Mouse (Mus musculus): ENCODE data around the gene Prkd2. TPM values are rescaled to one million over a fixed set of nuclear protein-coding genes. Genes with fewer than 3 reads are reported as not detected.

Gene Prkd2
- total RNA-seq, 2 experiments from 2014 or later, result 6.3 to 12.0 TPM

- no peak for DNase-seq (ENCODE audit: extremely low spot score in 1 of 2, low spot score in 2 of 2)
- H3K27ac ChIP-seq, result peak overlapping the region; percentile 62
- intact Hi-C loops (cut with DNase I), result no loop called here
- H3K4me3 ChIP-seq, result no peak overlapping the region
- no peak for TF ChIP-seq CTCF (IDR thresholded peaks at IDR 0.05)
These were observed 15.4 kb upstream of the Prkd2 start for GRCm38 (mm10) chr7:16827274-16827673.

- TF ChIP-seq CTCF (IDR thresholded peaks at IDR 0.05), result no peak
- DNase-seq (ENCODE audit: extremely low spot score in 1 of 2, low spot score in 2 of 2), result no peak
- Histone ChIP-seq H3K27ac (no peak overlapping the region), H3K4me3 (no peak overlapping the region)
- intact Hi-C loops (cut with DNase I), result no loop called here
These were observed 12.3 kb upstream of the Prkd2 start for GRCm38 (mm10) chr7:16830449-16830848.

- no peak overlapping the region for H3K27ac ChIP-seq
- H3K4me3 ChIP-seq, result no peak overlapping the region
- TF ChIP-seq CTCF (IDR thresholded peaks at IDR 0.05), result no peak
- intact Hi-C loops (cut with DNase I), result no loop called here
- DNase-seq (ENCODE audit: extremely low spot score in 1 of 2, low spot score in 2 of 2), result no peak
These were observed 4.5 kb upstream of the Prkd2 start for GRCm38 (mm10) chr7:16837916-16838803.

- H3K27ac ChIP-seq, result no peak overlapping the region
- intact Hi-C loops (cut with DNase I), result no loop called here
- H3K4me3 ChIP-seq, result no peak overlapping the region
- no peak for TF ChIP-seq CTCF (IDR thresholded peaks at IDR 0.05)
- peak in 1 of 2 experiments; percentile 19 for DNase-seq (ENCODE audit: extremely low spot score in 1 of 2, low spot score in 2 of 2)
These were observed 3.8 kb upstream of the Prkd2 start for GRCm38 (mm10) chr7:16838804-16839426.

- intact Hi-C loops (cut with DNase I), result no loop called here
- no peak for TF ChIP-seq CTCF (IDR thresholded peaks at IDR 0.05)
- Histone ChIP-seq H3K27ac (no peak overlapping the region), H3K4me3 (no peak overlapping the region)
- no peak for DNase-seq (ENCODE audit: extremely low spot score in 1 of 2, low spot score in 2 of 2)
These were observed 3.1 kb upstream of the Prkd2 start for GRCm38 (mm10) chr7:16839427-16840108.

DNA sequence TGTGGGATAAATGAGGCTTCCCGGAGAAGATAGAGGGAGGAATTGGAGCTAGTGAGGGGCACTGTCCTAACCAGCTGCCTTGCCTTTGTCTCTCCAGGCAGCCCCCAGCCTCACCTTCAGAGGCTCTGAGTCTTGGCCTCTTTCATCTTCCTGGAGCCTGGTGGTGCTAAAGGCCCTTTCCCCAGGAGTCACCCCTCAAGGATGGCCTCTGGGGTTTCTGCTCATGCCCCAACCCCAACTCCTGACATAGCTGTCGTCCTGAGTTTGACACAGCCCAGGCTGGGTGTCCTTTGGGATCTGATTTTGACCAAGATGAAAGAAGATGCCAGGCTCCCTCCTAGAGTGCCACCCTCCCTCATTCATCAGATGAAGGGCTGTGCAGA is 2.6 kb upstream of the Prkd2 start:
- Histone ChIP-seq H3K4me3 (no peak overlapping the region), H3K27ac (no peak overlapping the region)
- TF ChIP-seq CTCF (IDR thresholded peaks at IDR 0.05), result no peak
- intact Hi-C loops (cut with DNase I), result no loop called here
- DNase-seq (ENCODE audit: extremely low spot score in 1 of 2, low spot score in 2 of 2), result peak in 1 of 2 experiments; percentile 10

DNA sequence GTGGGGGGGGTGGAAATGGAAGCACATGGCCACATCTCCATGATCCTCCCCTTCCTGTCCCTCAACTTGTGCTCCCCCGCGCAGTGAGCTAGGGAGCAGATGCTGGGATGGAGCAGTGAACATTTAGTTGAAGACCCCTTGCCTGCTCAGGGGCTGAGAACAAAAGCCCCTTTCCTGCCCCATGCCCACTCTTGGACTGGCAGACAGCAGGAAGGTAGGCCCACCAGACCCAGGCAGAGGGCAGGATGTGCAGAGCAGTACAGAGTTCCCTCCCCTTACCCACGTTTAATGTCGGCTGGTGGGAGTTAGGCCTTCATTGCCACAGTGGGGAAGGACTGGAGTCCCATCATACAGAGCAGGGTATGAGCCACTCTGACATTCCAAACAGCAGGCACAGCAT is 1.6 kb upstream of the Prkd2 start:
- peak overlapping the region; percentile 19; the same call in 1 of the 2 replicates for H3K27ac ChIP-seq
- H3K4me3 ChIP-seq, result no peak overlapping the region
- intact Hi-C loops (cut with DNase I), result no loop called here
- TF ChIP-seq CTCF (IDR thresholded peaks at IDR 0.05), result no peak
- DNase-seq (ENCODE audit: extremely low spot score in 1 of 2, low spot score in 2 of 2), result peak in 1 of 2 experiments; percentile 10

DNA sequence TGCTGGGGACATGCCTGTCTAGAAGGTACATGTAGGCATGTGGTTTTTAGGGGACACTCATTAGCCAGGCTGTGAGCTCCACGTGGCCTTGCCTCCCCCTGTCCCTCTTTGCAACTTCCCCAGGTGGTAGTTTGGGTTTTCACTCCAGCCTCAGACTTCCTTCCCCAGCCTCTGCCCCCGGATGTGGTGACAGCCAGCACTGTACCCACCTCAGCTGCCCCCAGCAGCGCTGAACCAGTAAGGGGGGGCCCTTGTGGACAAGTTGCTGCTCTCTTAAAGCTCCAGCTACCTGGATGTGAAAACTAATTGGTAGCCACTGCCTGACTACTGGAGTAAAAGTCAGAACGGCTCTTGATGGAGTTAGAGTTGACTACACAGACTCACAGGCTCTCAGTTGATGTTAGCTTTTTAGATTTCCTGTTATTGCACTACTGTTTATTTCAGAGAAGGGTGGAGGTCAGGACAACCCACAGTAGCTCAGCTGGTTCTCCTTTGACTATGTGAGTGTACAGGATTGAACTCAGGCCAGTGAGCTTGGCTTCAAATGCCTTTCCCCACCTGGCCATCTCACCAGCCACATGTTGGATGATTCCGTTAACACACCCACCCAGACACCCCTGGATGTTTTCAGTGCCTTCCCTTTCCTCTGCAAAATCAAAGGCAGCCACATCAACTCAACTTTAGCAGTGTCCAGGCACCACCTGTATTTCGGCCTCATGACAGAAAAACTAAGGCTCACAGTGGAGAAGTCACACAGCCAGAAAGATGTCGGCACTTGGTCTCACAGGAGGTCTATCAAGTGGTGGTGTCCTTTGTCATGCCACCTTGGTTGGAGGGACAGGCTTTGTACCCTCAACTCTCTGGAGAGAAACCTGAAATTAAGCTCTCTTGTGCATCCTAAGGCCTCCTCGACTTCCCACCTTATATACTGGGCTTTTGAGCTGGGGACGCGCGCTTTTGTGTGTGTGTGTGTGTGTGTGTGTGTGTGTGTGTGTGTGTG is 841 bp upstream of the Prkd2 start:
- peak in 1 of 2 experiments; percentile 9 for DNase-seq (ENCODE audit: extremely low spot score in 1 of 2, low spot score in 2 of 2)
- Histone ChIP-seq H3K27ac (peak overlapping the region; percentile 57; the same call in 1 of the 2 replicates), H3K4me3 (no peak overlapping the region)
- no peak for TF ChIP-seq CTCF (IDR thresholded peaks at IDR 0.05)
- intact Hi-C loops (cut with DNase I), result no loop called here

GRCm38 (mm10) chr7:16843441-16844171 is 904 bp downstream of the Prkd2 start:
- TF ChIP-seq CTCF (IDR thresholded peaks at IDR 0.05), result no peak; the same call in 1 of the 2 replicates
- H3K27ac ChIP-seq, result peak overlapping the region; percentile 83
- intact Hi-C loops (cut with DNase I), result no loop called here
- H3K4me3 ChIP-seq, result peak overlapping the region; percentile 49
- peak in 1 of 2 experiments; percentile 27 for DNase-seq (ENCODE audit: extremely low spot score in 1 of 2, low spot score in 2 of 2)

GRCm38 (mm10) chr7:16844696-16845071 is 2.0 kb downstream of the Prkd2 start:
- peak overlapping the region; percentile 30 for H3K4me3 ChIP-seq

More at GRCm38 (mm10) chr7:16844696-16845071, 2.0 kb downstream of the Prkd2 start:
- intact Hi-C loops (cut with DNase I), result no loop called here
- no peak for TF ChIP-seq CTCF (IDR thresholded peaks at IDR 0.05)
- peak overlapping the region; percentile 77 for H3K27ac ChIP-seq
- no peak for DNase-seq (ENCODE audit: extremely low spot score in 1 of 2, low spot score in 2 of 2)

All from left cerebral cortex, adult 2 months (tissue).